Mouse (Mus musculus): ENCODE data around the gene Srgap1. TPM values are rescaled to one million over a fixed set of nuclear protein-coding genes. Genes with fewer than 3 reads are reported as not detected.

Srgap1 gene
- polyA plus RNA-seq, 1 experiment from 2014 or later = 8.2 TPM

DNA sequence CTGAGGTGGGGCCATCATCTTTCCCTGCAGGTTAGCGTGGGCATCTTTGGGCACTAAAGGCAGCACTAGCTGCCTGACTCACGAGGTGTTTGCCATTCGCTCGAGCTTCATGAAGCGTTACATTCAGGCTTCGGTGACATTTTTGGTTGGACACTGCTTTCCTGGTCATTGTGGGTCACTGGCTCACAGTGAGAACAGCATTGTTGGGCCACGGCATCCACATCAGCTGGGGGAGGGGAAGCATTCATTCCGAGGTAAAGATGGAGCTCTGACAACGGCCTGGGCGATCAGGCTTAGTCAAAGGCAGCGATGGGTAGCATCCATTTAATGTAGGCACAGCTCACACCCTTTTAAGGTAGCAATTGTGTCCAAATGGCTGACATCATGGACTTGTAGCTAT, 240.3 kb downstream of the Srgap1 start:
- H3K9me3 ChIP-seq (replicated peaks; ENCODE audit: control insufficient read depth, low read length) = no peaks in the 10 kb centered on the region
- no peak for ATAC-seq (replicated peaks; ENCODE audit: insufficient number of reproducible peaks, low FRiP score, low TSS enrichment)
- no peak overlapping the region for H3K9ac ChIP-seq (ENCODE audit: low read depth, low read length)
- H3K27me3 ChIP-seq (ENCODE audit: control insufficient read depth, insufficient read depth, low read length) = no peaks in the 10 kb centered on the region
- H3K4me1 ChIP-seq (ENCODE audit: control insufficient read depth, insufficient read depth, low read length) = no peaks in the 10 kb centered on the region; the same call in 1 of the 2 replicates
- 87% methylated on average over 11 of the region's 11 CpGs for WGBS (ENCODE audit: insufficient replicate concordance)
- no peak overlapping the region for H3K4me3 ChIP-seq (ENCODE audit: low read depth, low read length)
- no peak overlapping the region for H3K4me2 ChIP-seq
- H3K36me3 ChIP-seq (ENCODE audit: control insufficient read depth, insufficient read depth, low read length) = peaks cover 3% of the 10 kb centered on the region; the same call in 1 of the 2 replicates
- no peak overlapping the region for H3K27ac ChIP-seq (ENCODE audit: low read depth, low read length)

GRCm38 (mm10) chr10:121805933-121806341, 241.2 kb downstream of the Srgap1 start:
- WGBS (ENCODE audit: insufficient replicate concordance) = 34% methylated on average over 11 of the region's 11 CpGs
- Histone ChIP-seq H3K27me3 (ENCODE audit: control insufficient read depth, insufficient read depth, low read length) (no peaks in the 10 kb centered on the region), H3K4me1 (ENCODE audit: control insufficient read depth, insufficient read depth, low read length) (no peaks in the 10 kb centered on the region; the same call in 1 of the 2 replicates), H3K9ac (ENCODE audit: low read depth, low read length) (no peak overlapping the region), H3K4me3 (ENCODE audit: low read depth, low read length) (0 out of 2 replicates have a peak overlapping the region, but pooled peaks have one; percentile 19), H3K9me3 (replicated peaks; ENCODE audit: control insufficient read depth, low read length) (no peaks in the 10 kb centered on the region), H3K4me2 (peak overlapping the region; percentile 51), H3K36me3 (ENCODE audit: control insufficient read depth, insufficient read depth, low read length) (peaks cover 3% of the 10 kb centered on the region; the same call in 1 of the 2 replicates), H3K27ac (ENCODE audit: low read depth, low read length) (no peak overlapping the region)
- no peak for ATAC-seq (replicated peaks; ENCODE audit: insufficient number of reproducible peaks, low FRiP score, low TSS enrichment)

DNA sequence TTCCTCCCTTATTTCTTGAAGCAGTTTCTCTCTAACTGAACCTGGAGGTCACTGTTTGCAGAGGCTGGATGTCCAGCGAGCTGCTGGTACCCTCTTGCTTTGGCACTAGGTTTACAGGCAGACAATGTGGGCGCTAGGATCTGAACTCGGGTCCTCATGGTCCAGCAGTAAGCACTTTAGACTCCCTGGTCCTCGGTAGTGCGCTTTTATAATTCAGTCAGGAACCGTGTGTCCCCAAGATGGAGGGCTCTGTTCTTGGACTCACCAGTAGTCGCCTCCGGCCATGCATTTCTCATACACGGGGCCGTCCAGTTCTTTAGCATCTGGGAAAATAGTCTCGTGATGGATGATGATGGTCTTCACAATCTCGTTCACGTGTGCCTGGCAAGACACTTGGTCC, 242.6 kb downstream of the Srgap1 start:
- H3K9ac ChIP-seq (ENCODE audit: low read depth, low read length) = no peak overlapping the region
- H3K4me3 ChIP-seq (ENCODE audit: low read depth, low read length) = no peak overlapping the region
- ATAC-seq (replicated peaks; ENCODE audit: insufficient number of reproducible peaks, low FRiP score, low TSS enrichment) = no peak
- peaks cover 3% of the 10 kb centered on the region; the same call in 1 of the 2 replicates for H3K36me3 ChIP-seq (ENCODE audit: control insufficient read depth, insufficient read depth, low read length)
- 89% methylated on average over 13 of the region's 13 CpGs for WGBS (ENCODE audit: insufficient replicate concordance)
- no peak overlapping the region for H3K4me2 ChIP-seq
- H3K27me3 ChIP-seq (ENCODE audit: control insufficient read depth, insufficient read depth, low read length) = no peaks in the 10 kb centered on the region
- H3K9me3 ChIP-seq (replicated peaks; ENCODE audit: control insufficient read depth, low read length) = no peaks in the 10 kb centered on the region
- no peaks in the 10 kb centered on the region; the same call in 1 of the 2 replicates for H3K4me1 ChIP-seq (ENCODE audit: control insufficient read depth, insufficient read depth, low read length)
- no peak overlapping the region for H3K27ac ChIP-seq (ENCODE audit: low read depth, low read length)

DNA sequence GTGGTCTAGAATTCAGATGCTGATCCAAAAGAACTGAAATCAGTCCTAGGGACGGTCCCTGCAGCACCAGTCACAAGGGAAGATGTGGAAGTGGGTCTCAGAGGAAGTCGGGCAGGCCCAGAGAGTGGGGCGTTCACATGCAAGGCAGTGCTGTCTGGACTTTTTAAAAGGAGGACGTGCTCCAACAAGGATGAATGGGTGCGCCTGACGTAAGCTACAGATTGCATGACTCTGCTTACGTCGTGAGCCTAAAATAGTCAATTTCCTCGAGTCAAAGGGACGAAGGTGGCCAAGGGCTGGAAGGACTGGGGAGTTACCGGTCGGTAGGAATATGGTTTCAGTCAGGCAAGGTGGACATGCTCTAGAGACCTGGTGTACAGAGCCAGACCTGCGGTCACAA, 247.1 kb downstream of the Srgap1 start:
- Histone ChIP-seq H3K4me2 (no peak overlapping the region), H3K9me3 (replicated peaks; ENCODE audit: control insufficient read depth, low read length) (no peaks in the 10 kb centered on the region), H3K27ac (ENCODE audit: low read depth, low read length) (no peak overlapping the region), H3K4me1 (ENCODE audit: control insufficient read depth, insufficient read depth, low read length) (no peaks in the 10 kb centered on the region), H3K36me3 (ENCODE audit: control insufficient read depth, insufficient read depth, low read length) (peaks cover 3% of the 10 kb centered on the region; the same call in 1 of the 2 replicates), H3K9ac (ENCODE audit: low read depth, low read length) (no peak overlapping the region), H3K27me3 (ENCODE audit: control insufficient read depth, insufficient read depth, low read length) (no peaks in the 10 kb centered on the region), H3K4me3 (ENCODE audit: low read depth, low read length) (no peak overlapping the region)
- 88% methylated on average over 13 of the region's 13 CpGs for WGBS (ENCODE audit: insufficient replicate concordance)
- no peak for ATAC-seq (replicated peaks; ENCODE audit: insufficient number of reproducible peaks, low FRiP score, low TSS enrichment)

- Histone ChIP-seq H3K27me3 (ENCODE audit: control insufficient read depth, insufficient read depth, low read length) (no peaks in the 10 kb centered on the region), H3K4me2 (no peak overlapping the region), H3K4me1 (ENCODE audit: control insufficient read depth, insufficient read depth, low read length) (no peaks in the 10 kb centered on the region), H3K9me3 (replicated peaks; ENCODE audit: control insufficient read depth, low read length) (no peaks in the 10 kb centered on the region), H3K9ac (ENCODE audit: low read depth, low read length) (no peak overlapping the region), H3K36me3 (ENCODE audit: control insufficient read depth, insufficient read depth, low read length) (no peaks in the 10 kb centered on the region), H3K4me3 (ENCODE audit: low read depth, low read length) (no peak overlapping the region), H3K27ac (ENCODE audit: low read depth, low read length) (no peak overlapping the region)
- no peak for ATAC-seq (replicated peaks; ENCODE audit: insufficient number of reproducible peaks, low FRiP score, low TSS enrichment)
- 75% methylated on average over 8 of the region's 8 CpGs for WGBS (ENCODE audit: insufficient replicate concordance)
Measured at GRCm38 (mm10) chr10:121796027-121796802, 250.9 kb downstream of the Srgap1 start.

GRCm38 (mm10) chr10:121794486-121794885, 252.6 kb downstream of the Srgap1 start:
- Histone ChIP-seq H3K36me3 (ENCODE audit: control insufficient read depth, insufficient read depth, low read length) (no peaks in the 10 kb centered on the region), H3K4me3 (ENCODE audit: low read depth, low read length) (no peak overlapping the region), H3K27ac (ENCODE audit: low read depth, low read length) (no peak overlapping the region), H3K27me3 (ENCODE audit: control insufficient read depth, insufficient read depth, low read length) (no peaks in the 10 kb centered on the region), H3K9me3 (replicated peaks; ENCODE audit: control insufficient read depth, low read length) (no peaks in the 10 kb centered on the region), H3K4me2 (no peak overlapping the region), H3K4me1 (ENCODE audit: control insufficient read depth, insufficient read depth, low read length) (no peaks in the 10 kb centered on the region), H3K9ac (ENCODE audit: low read depth, low read length) (no peak overlapping the region)
- no peak for ATAC-seq (replicated peaks; ENCODE audit: insufficient number of reproducible peaks, low FRiP score, low TSS enrichment)
- WGBS (ENCODE audit: insufficient replicate concordance) = 87% methylated on average over 12 of the region's 12 CpGs

GRCm38 (mm10) chr10:121792661-121793060, 254.5 kb downstream of the Srgap1 start:
- Histone ChIP-seq H3K4me1 (ENCODE audit: control insufficient read depth, insufficient read depth, low read length) (no peaks in the 10 kb centered on the region), H3K4me2 (no peak overlapping the region), H3K4me3 (ENCODE audit: low read depth, low read length) (no peak overlapping the region), H3K9ac (ENCODE audit: low read depth, low read length) (no peak overlapping the region), H3K36me3 (ENCODE audit: control insufficient read depth, insufficient read depth, low read length) (no peaks in the 10 kb centered on the region), H3K27ac (ENCODE audit: low read depth, low read length) (no peak overlapping the region), H3K9me3 (replicated peaks; ENCODE audit: control insufficient read depth, low read length) (no peaks in the 10 kb centered on the region), H3K27me3 (ENCODE audit: control insufficient read depth, insufficient read depth, low read length) (no peaks in the 10 kb centered on the region)
- WGBS (ENCODE audit: insufficient replicate concordance) = 89% methylated on average over 17 of the region's 17 CpGs
- ATAC-seq (replicated peaks; ENCODE audit: insufficient number of reproducible peaks, low FRiP score, low TSS enrichment) = no peak

- 77% methylated on average over 6 of the region's 6 CpGs for WGBS (ENCODE audit: insufficient replicate concordance)
- Histone ChIP-seq H3K27ac (ENCODE audit: low read depth, low read length) (no peak overlapping the region), H3K9me3 (replicated peaks; ENCODE audit: control insufficient read depth, low read length) (no peaks in the 10 kb centered on the region)
Measured at GRCm38 (mm10) chr10:121790078-121790477, 257.0 kb downstream of the Srgap1 start.

GRCm38 (mm10) chr10:121788536-121788935, 258.6 kb downstream of the Srgap1 start:
- Histone ChIP-seq H3K9me3 (replicated peaks; ENCODE audit: control insufficient read depth, low read length) (0 out of 2 replicates have a peak, but pooled peaks cover 3% of the 10 kb centered on the region), H3K4me1 (ENCODE audit: control insufficient read depth, insufficient read depth, low read length) (no peaks in the 10 kb centered on the region), H3K36me3 (ENCODE audit: control insufficient read depth, insufficient read depth, low read length) (peaks cover 7% of the 10 kb centered on the region), H3K4me3 (ENCODE audit: low read depth, low read length) (no peak overlapping the region), H3K27ac (ENCODE audit: low read depth, low read length) (no peak overlapping the region), H3K27me3 (ENCODE audit: control insufficient read depth, insufficient read depth, low read length) (no peaks in the 10 kb centered on the region), H3K9ac (ENCODE audit: low read depth, low read length) (no peak overlapping the region), H3K4me2 (no peak overlapping the region)
- no peak for ATAC-seq (replicated peaks; ENCODE audit: insufficient number of reproducible peaks, low FRiP score, low TSS enrichment)
- 77% methylated on average over 3 of the region's 3 CpGs for WGBS (ENCODE audit: insufficient replicate concordance)

More at GRCm38 (mm10) chr10:121790078-121790477, 257.0 kb downstream of the Srgap1 start:
- no peaks in the 10 kb centered on the region for H3K36me3 ChIP-seq (ENCODE audit: control insufficient read depth, insufficient read depth, low read length)
- no peaks in the 10 kb centered on the region for H3K4me1 ChIP-seq (ENCODE audit: control insufficient read depth, insufficient read depth, low read length)
- no peaks in the 10 kb centered on the region for H3K27me3 ChIP-seq (ENCODE audit: control insufficient read depth, insufficient read depth, low read length)
- no peak overlapping the region for H3K4me2 ChIP-seq
- H3K9ac ChIP-seq (ENCODE audit: low read depth, low read length) = no peak overlapping the region
- no peak for ATAC-seq (replicated peaks; ENCODE audit: insufficient number of reproducible peaks, low FRiP score, low TSS enrichment)
- H3K4me3 ChIP-seq (ENCODE audit: low read depth, low read length) = no peak overlapping the region
